Comparison of ENCODE assay signal across 9 mouse cellular contexts in the genomic region with DNA sequence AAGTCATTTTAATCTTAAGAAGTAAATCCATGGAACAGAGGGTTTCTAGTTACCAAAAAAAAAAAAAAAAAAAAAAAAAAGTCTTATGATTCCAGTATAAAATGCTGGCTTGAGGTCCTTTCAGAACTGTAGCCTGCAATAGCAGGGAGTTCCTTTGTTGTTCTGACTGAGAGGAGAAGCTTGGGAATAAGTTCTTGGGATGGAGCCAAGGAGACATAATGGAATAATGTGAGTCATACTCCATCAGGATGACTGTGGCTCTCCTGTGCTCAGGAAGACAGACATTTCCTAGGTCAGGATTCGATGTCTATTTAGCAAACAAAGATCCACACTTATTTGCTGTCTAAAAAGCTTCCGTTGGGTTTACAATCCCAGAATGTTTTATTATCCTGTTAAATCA.
DNase-seq lines count a peak whose midpoint lies in the region; ATAC-seq and TF ChIP-seq lines count a peak whose summit lies in the region.
"Had no signal": no experiment of that assay in that cellular context is flagged by ENCODE, and none has a peak within 500 bp of the region (broad histone marks: within the 10 kb centered on the region; RNA-seq: fewer than 3 reads in every experiment).

No protein-coding gene starts in this region.

- no peak overlapping the region for H3K27ac ChIP-seq in forebrain, embryonic 14.5 days (ENCODE audit: low read depth, low read length)
- no peak overlapping the region for H3K27ac ChIP-seq in forebrain, embryonic 16.5 days (ENCODE audit: low read length)
- H3K27ac ChIP-seq in layer of hippocampus, adult 2 months: peak overlapping the region; percentile 49
- H3K27ac ChIP-seq in heart, postnatal 0 days (ENCODE audit: low read depth): peak overlapping the region; percentile 20; the same call in 1 of the 2 replicates
- H3K27ac ChIP-seq: neural tube, embryonic 15.5 days had no signal

- TF ChIP-seq EP300 in heart, postnatal 0 days (IDR thresholded peaks at IDR 0.05; ENCODE audit: low read depth): no peak

- no peak overlapping the region for H3K4me2 ChIP-seq in forebrain, embryonic 14.5 days (ENCODE audit: low read length)
- H3K4me2 ChIP-seq in forebrain, embryonic 16.5 days (ENCODE audit: low read length): no peak overlapping the region
- no peak overlapping the region for H3K4me2 ChIP-seq in heart, postnatal 0 days (ENCODE audit: low read depth, low read length)
- H3K4me2 ChIP-seq: neural tube, embryonic 15.5 days had no signal

- no peak for TF ChIP-seq CTCF in layer of hippocampus, adult 2 months (conservative IDR thresholded peaks at IDR 0.05)
- TF ChIP-seq CTCF in heart, postnatal 0 days (IDR thresholded peaks at IDR 0.05; ENCODE audit: low read depth): no peak

- H3K27me3 ChIP-seq in forebrain, embryonic 14.5 days (replicated peaks; ENCODE audit: control insufficient read depth, insufficient read depth, low read length): no peaks in the 10 kb centered on the region
- no peaks in the 10 kb centered on the region for H3K27me3 ChIP-seq in forebrain, embryonic 16.5 days (replicated peaks; ENCODE audit: control insufficient read depth, insufficient read depth, low read length)
- no peaks in the 10 kb centered on the region for H3K27me3 ChIP-seq in heart, postnatal 0 days (ENCODE audit: control insufficient read depth, insufficient read depth, low read length)
- H3K27me3 ChIP-seq: neural tube, embryonic 15.5 days had no signal

- H3K9ac ChIP-seq in forebrain, embryonic 14.5 days (ENCODE audit: low read length): no peak overlapping the region
- H3K9ac ChIP-seq in forebrain, embryonic 16.5 days (replicated peaks; ENCODE audit: low read depth, low read length): no peak overlapping the region
- H3K9ac ChIP-seq in heart, postnatal 0 days (replicated peaks; ENCODE audit: low read depth, low read length): no peak overlapping the region
- H3K9ac ChIP-seq: neural tube, embryonic 15.5 days had no signal

- WGBS in forebrain, embryonic 14.5 days: 74% methylated on average over 2 of the region's 2 CpGs
- 60% methylated on average over 2 of the region's 2 CpGs for WGBS in forebrain, embryonic 16.5 days
- WGBS in heart, postnatal 0 days: 44% methylated on average over 2 of the region's 2 CpGs

- no peaks in the 10 kb centered on the region for H3K4me1 ChIP-seq in forebrain, embryonic 14.5 days (ENCODE audit: control insufficient read depth, insufficient read depth, low read length)
- H3K4me1 ChIP-seq in forebrain, embryonic 16.5 days (replicated peaks; ENCODE audit: control insufficient read depth, insufficient read depth, low read length): no peaks in the 10 kb centered on the region
- H3K4me1 ChIP-seq in heart, postnatal 0 days (ENCODE audit: control insufficient read depth, insufficient read depth): 0 out of 2 replicates have a peak, but pooled peaks cover 3% of the 10 kb centered on the region
- H3K4me1 ChIP-seq: neural tube, embryonic 15.5 days had no signal

- H3K36me3 ChIP-seq in forebrain, embryonic 14.5 days (ENCODE audit: control insufficient read depth, insufficient read depth, low read length): no peaks in the 10 kb centered on the region
- no peaks in the 10 kb centered on the region for H3K36me3 ChIP-seq in forebrain, embryonic 16.5 days (ENCODE audit: control insufficient read depth, insufficient read depth)
- H3K36me3 ChIP-seq in heart, postnatal 0 days (replicated peaks; ENCODE audit: control insufficient read depth, insufficient read depth, low read length): no peaks in the 10 kb centered on the region
- H3K36me3 ChIP-seq: neural tube, embryonic 15.5 days had no signal

- H3K9me3 ChIP-seq in forebrain, embryonic 14.5 days (replicated peaks; ENCODE audit: control insufficient read depth, low read length): no peaks in the 10 kb centered on the region
- H3K9me3 ChIP-seq in forebrain, embryonic 16.5 days (ENCODE audit: control insufficient read depth, low read length): no peaks in the 10 kb centered on the region
- no peaks in the 10 kb centered on the region for H3K9me3 ChIP-seq in heart, postnatal 0 days (replicated peaks; ENCODE audit: control insufficient read depth, low read length)
- H3K9me3 ChIP-seq: neural tube, embryonic 15.5 days had no signal

- no peak overlapping the region for H3K4me3 ChIP-seq in forebrain, embryonic 14.5 days (ENCODE audit: low read depth, low read length)
- no peak overlapping the region for H3K4me3 ChIP-seq in forebrain, embryonic 16.5 days (replicated peaks; ENCODE audit: low read length)
- no peak overlapping the region for H3K4me3 ChIP-seq in layer of hippocampus, adult 2 months
- no peak overlapping the region for H3K4me3 ChIP-seq in heart, postnatal 0 days (ENCODE audit: low read depth, low read length)
- H3K4me3 ChIP-seq: neural tube, embryonic 15.5 days had no signal

- DNase-seq in forebrain, embryonic 14.5 days (ENCODE audit: low spot score): peak; percentile 36
- peak; percentile 41 to 61 for DNase-seq in layer of hippocampus, adult 2 months (ENCODE audit: low spot score in 2 of 2)
- no peak for DNase-seq in layer of hippocampus, postnatal 25 days (ENCODE audit: extremely low spot score in 1 of 2, low spot score in 1 of 2)
- DNase-seq in NIH3T3 (ENCODE audit: low read depth): peak; percentile 91
- DNase-seq in heart, postnatal 0 days (ENCODE audit: low spot score): peak; percentile 69
- DNase-seq in embryo, embryonic 10.5 days (ENCODE audit: low spot score): no peak
- no peak for DNase-seq in ovary, postnatal 36 days (ENCODE audit: low spot score)

- ATAC-seq in forebrain, embryonic 14.5 days: no peak
- ATAC-seq in forebrain, embryonic 16.5 days: no peak; the same call in 1 of the 2 replicates
- ATAC-seq in heart, postnatal 0 days (ENCODE audit: insufficient read depth, low read depth): peak; percentile 62

Comparison
In these comparisons a context has a peak if more than half of its experiments do, and no peak if none do; other contexts are left out.
1. DNase-seq: peak in forebrain, embryonic 14.5 days (single experiment), layer of hippocampus, adult 2 months (2 of 2), NIH3T3 (single experiment) and heart, postnatal 0 days (single experiment); none in layer of hippocampus, postnatal 25 days (0 of 2), embryo, embryonic 10.5 days (single experiment) and ovary, postnatal 36 days (single experiment).
2. H3K27ac ChIP-seq: peak in layer of hippocampus, adult 2 months (single experiment) and heart, postnatal 0 days (single experiment); none in forebrain, embryonic 14.5 days (single experiment) and forebrain, embryonic 16.5 days (single experiment).